Mouse (Mus musculus) liver (tissue): Measurements from ENCODE around the gene Ehd1.
A peak's percentile ranks its signal among the peaks of the same experiment; 100 is the strongest.
"Not testable (repeated sequence)": the region's sequence is repeated elsewhere in the genome, so short reads cannot be mapped to it uniquely, and the experiment has no call there.

ENCODE experiments used
- DNase-seq: peaks from one replicate; pipeline ENCODE4 v3.0.0-alpha.2; 2020; ENCODE audit warnings: mixed read lengths

The Ehd1 gene

GRCm38 (mm10) chr19:6281122-6282020, 4.8 kb downstream of the Ehd1 start:
- no peak for DNase-seq

- peak; percentile 74 for DNase-seq
Measured at GRCm38 (mm10) chr19:6283001-6283400, 6.5 kb downstream of the Ehd1 start.

GRCm38 (mm10) chr19:6284502-6284901, 8.0 kb downstream of the Ehd1 start:
- DNase-seq = peak; percentile 86

- peak; percentile 71 for DNase-seq
Measured at GRCm38 (mm10) chr19:6285226-6285625, 8.7 kb downstream of the Ehd1 start.

- peak; percentile 66 for DNase-seq
Measured at GRCm38 (mm10) chr19:6285632-6286433, 9.3 kb downstream of the Ehd1 start.

DNA sequence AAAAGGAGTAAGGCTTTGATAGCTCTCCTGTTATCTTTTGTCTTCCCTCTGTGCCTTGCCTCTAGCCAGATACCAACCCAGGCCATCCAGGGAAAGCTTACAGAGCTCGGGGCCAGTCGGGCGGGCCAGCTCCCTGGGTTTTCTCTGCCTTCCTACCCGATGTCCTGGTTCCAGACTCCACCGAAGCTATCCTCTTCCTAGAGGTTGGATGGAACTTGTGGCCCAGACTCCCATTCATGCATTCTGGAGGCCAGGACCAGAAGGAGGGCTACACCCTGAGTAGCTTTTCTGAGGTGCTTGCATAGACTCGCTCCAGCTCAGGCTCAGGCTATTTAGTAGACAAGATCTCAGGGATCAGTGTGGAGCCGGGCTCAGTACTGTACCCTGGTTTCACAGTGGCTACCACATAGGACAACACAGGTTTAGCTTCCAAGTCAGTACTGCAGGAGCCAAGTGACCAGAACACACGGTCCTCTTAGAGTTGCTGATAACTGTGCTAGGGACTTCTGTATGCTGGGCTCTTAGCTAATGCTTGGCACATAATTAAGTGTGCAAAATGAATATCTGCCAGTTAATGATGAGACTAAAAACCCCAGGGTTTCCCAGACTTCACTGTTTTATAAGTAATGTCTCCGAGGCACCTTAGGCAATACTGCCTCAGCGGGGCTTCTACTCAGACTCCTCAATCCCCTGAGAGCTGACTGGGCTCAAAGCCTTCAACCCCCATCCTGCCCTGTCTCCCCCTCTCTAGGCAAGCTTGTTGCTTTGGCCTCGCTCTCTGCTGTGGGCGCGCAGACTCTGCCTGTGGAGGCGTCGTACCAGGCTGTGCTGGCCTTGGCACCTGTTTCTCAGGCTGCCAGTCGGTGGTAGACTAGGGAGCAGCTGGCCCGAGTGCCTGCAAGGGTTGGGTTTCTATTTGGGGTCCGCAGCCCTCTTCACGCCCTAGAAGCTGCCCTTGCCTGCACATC, 10.2 kb downstream of the Ehd1 start:
- DNase-seq = peak; percentile 62

DNA sequence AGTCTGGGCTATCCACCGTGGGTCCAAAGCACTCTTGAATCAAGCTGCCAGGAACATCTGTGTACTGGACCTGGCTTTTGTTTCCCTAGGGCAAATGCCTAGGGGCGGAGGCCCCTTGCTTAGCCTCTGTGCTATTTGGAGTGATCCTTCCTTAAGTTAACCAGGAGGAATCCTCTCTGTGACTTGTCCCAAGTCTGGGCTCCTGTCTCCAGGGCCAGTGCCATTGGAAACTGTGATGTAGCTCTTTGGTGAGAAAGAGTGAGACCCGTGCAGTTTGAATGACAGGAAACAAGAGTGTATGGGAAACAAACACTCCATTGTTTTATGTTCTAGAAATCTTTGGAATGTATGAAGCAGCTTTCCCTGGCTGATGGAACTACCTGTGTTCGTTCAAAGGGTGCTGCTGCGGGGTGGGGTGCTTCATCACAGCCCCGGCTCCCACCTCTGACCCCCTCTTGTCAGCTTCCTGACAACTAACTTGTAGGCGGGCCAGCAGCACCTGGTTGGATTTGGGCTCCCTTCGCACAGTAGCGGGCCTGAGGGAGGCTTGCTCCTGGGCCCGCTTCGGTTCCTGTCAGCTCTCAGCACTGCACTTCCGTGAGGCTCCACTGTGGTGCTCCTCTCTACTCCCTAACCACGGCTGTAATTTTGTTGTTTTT, 11.8 kb downstream of the Ehd1 start:
- DNase-seq = no peak

DNA sequence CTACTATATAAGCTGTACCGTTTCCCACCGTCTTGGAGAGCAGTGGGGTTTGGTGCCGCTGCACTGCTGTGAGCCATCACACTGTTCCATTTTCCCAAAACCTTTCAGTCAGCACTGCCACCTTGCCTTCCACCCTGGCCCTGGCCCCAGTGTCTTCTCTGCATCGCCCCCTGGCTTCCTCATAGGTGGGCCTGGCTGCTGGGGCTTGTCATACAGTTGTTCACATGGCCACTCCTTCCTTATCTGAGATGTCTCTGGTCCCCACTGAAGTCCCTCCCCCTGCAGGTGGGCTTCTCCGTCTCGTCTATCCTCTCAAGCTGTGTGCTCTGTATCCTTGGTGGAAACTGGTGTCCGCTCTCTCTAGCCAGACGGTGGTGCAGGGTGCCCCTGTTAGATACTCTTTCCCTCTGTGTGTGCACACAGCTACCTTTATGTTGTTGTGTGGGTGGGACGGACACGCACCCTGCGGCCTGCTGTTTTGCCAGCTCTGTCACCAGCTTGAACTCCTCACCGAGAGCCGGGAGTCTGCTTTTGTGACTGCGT, 13.2 kb downstream of the Ehd1 start:
- peak; percentile 43 for DNase-seq

DNA sequence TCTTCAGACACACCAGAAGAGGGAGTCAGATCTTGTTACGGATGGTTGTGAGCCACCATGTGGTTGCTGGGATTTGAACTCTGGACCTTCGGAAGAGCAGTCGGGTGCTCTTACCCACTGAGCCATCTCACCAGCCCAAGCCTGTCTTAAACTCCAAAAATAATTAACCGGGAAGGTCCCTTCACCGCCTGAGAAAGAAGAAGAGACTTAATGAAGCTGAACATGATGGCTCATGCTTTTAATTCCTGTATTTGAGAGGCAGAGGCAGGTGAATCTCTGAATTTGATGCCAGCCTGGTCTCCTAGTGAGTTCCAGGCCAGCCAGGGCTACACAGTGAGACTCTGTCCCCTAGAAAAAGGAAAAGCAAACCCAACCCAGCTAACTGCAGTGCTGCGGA, 14.2 kb downstream of the Ehd1 start:
- DNase-seq = not testable (repeated sequence)

GRCm38 (mm10) chr19:6291117-6291781, 14.7 kb downstream of the Ehd1 start:
- DNase-seq = peak; percentile 70

GRCm38 (mm10) chr19:6292262-6292661, 15.7 kb downstream of the Ehd1 start:
- no peak for DNase-seq

DNA sequence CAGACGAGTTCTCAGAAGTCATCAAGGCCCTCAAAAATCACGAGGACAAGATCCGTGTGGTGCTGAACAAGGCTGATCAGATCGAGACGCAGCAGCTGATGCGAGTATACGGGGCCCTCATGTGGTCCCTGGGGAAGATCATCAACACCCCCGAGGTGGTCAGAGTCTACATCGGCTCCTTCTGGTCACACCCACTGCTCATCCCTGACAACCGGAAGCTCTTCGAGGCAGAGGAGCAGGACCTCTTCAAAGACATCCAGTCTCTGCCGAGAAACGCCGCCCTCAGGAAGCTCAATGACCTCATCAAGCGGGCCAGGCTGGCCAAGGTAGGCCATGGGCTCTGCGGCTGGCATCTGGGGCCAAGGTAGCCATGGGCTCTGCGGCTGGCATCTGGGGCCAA, 17.8 kb downstream of the Ehd1 start:
- no peak for DNase-seq

- DNase-seq = peak; percentile 58
Measured at GRCm38 (mm10) chr19:6296551-6297210, 20.2 kb downstream of the Ehd1 start.

DNA sequence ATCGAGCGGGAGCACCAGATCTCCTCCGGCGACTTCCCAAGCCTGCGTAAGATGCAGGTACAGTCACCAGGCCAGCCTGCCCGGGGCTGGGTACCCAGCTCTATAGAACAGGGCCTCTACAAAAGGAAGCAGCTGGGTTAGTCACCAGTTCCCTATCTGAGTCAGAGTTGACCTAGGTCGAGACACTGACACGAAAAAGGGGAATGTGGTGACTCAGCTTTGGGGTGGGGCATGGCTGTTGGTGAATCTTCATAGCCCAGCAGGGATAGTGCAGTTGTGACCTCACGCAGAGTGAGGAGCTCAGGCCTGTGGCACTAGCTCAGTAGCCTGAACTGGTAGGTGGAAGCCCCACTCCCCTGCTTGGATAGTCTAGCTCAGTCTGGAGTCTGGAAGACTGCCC, 21.1 kb downstream of the Ehd1 start:
- DNase-seq = peak; percentile 86

DNA sequence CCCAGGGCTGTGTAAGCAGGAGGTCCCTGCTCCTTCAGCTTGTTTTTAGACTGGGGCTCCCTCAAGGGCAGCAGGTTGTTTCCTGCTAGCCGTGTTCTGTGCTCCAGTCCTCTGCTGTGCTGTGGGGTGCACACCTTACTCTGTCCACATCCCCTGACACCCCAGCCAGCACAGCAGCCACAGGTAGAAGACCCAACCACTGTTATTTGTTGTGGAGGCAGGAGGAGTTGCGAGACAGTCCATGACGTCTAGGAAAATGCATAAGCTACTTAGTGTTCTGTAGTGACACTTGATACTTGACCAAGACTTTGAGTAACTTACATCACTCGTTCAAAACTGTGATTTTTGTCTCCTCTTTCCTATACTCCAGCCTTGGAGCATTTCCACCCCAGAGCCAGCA, 22.5 kb downstream of the Ehd1 start:
- DNase-seq = no peak

GRCm38 (mm10) chr19:6299450-6300267, 23.1 kb downstream of the Ehd1 start:
- no peak for DNase-seq

DNA sequence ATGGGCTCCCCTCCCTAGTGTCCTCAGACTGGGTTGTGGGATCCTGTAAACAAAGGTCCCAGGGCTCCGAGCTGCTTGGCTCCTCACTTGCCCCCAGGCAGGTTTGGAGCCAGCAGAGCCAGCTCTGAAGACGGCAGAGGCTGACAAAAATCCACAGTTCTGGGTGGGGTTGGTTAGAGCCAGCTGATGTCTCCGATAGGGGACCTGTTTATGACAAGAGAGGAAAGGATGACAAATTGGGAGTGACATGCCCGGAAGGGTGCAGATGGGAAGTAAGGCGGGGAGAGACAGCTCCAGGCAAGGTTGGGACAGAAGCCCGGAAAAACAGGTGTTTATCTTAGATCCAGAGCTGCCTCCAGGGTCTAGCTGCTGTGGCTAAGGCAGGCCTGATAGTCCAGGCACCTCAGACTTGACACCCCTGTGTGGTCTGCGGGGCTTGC, 23.9 kb downstream of the Ehd1 start:
- DNase-seq = peak; percentile 81

DNA sequence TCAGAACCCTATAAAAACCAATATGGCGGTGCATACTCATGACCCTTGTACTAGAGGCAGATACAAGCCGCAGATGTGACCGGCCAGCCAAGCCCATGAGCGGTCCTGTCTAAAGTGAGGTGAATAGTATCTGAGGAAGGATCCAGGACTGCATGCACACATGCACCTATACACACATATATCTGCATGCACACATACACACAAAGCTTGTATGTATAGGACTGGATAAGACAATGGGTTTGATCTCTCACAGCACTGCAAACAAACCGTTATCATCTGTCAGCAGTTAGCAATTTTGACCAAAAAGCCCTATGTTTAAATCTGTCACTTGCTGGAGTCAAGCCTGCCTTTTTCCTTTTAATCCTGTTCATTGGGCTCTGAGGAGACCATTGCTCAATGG, 25.6 kb downstream of the Ehd1 start:
- DNase-seq = no peak

DNA sequence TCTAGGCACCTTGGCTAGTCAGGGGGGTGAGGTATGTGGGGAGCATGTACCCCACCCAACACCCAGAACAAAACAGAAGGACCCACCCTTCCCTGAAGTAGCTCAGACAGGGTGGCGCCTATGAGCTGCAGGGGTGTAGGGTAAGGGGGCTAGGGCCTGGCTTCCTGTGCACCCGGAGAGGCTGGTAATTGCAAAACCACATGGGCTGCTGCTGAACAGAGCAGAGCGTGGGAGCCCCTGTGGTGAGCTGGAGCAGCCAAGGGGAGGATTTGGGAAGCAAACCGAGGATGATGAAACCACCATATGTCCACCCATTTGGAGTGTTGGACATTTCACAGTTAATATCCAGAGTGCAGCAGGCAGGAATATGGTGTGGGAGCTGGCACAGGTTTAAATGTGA, 26.0 kb downstream of the Ehd1 start:
- peak; percentile 47 for DNase-seq

DNA sequence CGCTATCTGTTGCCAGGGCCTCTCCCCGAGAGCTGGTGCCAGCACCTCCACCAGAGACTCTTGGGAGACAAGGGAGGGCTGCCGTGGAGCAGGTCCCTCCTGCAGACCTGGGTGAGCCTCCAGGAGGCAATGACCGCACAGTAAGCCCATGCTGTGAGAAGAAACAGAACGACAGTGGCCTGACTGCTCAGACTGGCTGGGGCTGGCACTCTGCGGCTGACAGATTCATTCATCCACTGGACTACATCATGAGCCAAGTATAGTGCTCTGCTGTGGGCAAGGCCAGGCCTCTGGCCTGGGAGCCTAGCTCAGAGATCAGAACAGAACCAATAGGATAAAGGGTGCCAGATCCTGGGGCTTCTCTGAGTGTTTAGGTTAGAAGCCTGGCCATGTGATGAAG, 27.3 kb downstream of the Ehd1 start:
- DNase-seq = no peak
